Mouse (Mus musculus): ENCODE data around the gene Fabp6.

The Fabp6 gene

GRCm38 (mm10) chr11:43548148-43548547 is 53.2 kb downstream of the Fabp6 start:
- no peak for DNase-seq (ENCODE audit: low read depth, low spot score)

DNA sequence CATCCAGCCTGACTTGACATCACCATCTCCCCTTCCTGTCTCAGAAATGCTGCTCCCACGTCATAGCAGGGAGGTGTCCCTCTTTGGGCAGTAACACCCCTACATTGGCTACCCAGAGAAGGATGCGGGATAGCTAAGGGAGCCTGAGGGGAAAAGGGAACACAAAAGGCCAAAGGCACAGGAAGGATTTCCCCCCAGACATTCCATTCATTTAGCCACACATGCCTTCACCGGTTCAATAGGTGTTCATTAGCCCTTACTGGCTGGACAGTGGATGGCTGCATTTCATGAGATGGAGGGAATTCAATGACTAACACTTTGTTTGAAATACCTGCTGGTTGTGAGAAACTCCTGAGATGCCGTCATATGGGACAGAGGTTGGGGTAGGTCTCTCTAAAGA is 54.7 kb downstream of the Fabp6 start:
- no peak for DNase-seq (ENCODE audit: low read depth, low spot score)
